Mouse (Mus musculus) lung, embryonic 16.5 days (tissue): ENCODE data around the gene Rab31. TPM values are rescaled to one million over a fixed set of nuclear protein-coding genes. Genes with fewer than 3 reads are reported as not detected.
"Not testable (repeated sequence)": the region's sequence is repeated elsewhere in the genome, so short reads cannot be mapped to it uniquely, and the experiment has no call there.

Source experiments
- ATAC-seq: fragments of 200-750 bp; cut with Nextera tagmentation; 2 replicates; pipeline ENCODE4 v1.8.0; 2017; ENCODE audit warnings: low read depth, mild to moderate bottlenecking, moderate library complexity
- H3K27ac ChIP-seq: fragments of 300-500 bp; sonication (generic); 2 replicates; pipeline ENCODE4 v1.5.1; 2014; ENCODE audit warnings: mild to moderate bottlenecking, control low read depth, low read length
- H3K27me3 ChIP-seq: fragments of 300-500 bp; sonication (generic); 2 replicates; pipeline ENCODE4 v1.6.1; 2014; ENCODE audit warnings: low read depth, low read length, mixed read lengths; ENCODE audit not compliant: control insufficient read depth, insufficient read depth
- H3K36me3 ChIP-seq: fragments of 300-500 bp; sonication (generic); 2 replicates; pipeline ENCODE4 v1.6.1; 2014; ENCODE audit warnings: low read length; ENCODE audit not compliant: control insufficient read depth, insufficient read depth
- H3K4me1 ChIP-seq: fragments of 300-500 bp; sonication (generic); replicated peaks from 2 replicates; pipeline ENCODE4 v1.6.1; 2014; ENCODE audit warnings: low read length, mixed read lengths; ENCODE audit not compliant: control insufficient read depth, insufficient read depth
- H3K4me2 ChIP-seq: fragments of 300-500 bp; sonication (generic); 2 replicates; pipeline ENCODE4 v1.6.1; 2014; ENCODE audit warnings: low read depth, low read length, control low read depth
- H3K4me3 ChIP-seq: fragments of 300-500 bp; sonication (generic); 2 replicates; pipeline ENCODE4 v1.5.1; 2014; ENCODE audit warnings: mild to moderate bottlenecking, low read length, control low read depth
- H3K9ac ChIP-seq: fragments of 300-500 bp; sonication (generic); 2 replicates; pipeline ENCODE4 v1.6.1; 2014; ENCODE audit warnings: low read length, control low read depth
- H3K9me3 ChIP-seq: fragments of 300-500 bp; sonication (generic); 2 replicates; pipeline ENCODE4 v1.6.1; 2016; ENCODE audit warnings: low read length; ENCODE audit not compliant: control insufficient read depth
- WGBS: fragments of 180-500 bp; shearing (Covaris S2); extraction: QIAGEN DNeasy Blood & Tissue Kit; methylation state at CpG from one replicate; pipeline ENCODE4 v1.1.7; 2014; 5-methylcytosine and 5-hydroxymethylcytosine counted together
- polyA plus RNA-seq: library from polyadenylated mRNA; unstranded; fragments of >200 nt; fragmentation: Nextera tagmentation; extraction: Ambion mirVana; gene quantifications from 2 replicates; pipeline ENCODE4 v1.2.1, GENCODE M21; 2015

Gene Rab31
- polyA plus RNA-seq, 1 experiment from 2014 or later = 32.0 TPM

DNA sequence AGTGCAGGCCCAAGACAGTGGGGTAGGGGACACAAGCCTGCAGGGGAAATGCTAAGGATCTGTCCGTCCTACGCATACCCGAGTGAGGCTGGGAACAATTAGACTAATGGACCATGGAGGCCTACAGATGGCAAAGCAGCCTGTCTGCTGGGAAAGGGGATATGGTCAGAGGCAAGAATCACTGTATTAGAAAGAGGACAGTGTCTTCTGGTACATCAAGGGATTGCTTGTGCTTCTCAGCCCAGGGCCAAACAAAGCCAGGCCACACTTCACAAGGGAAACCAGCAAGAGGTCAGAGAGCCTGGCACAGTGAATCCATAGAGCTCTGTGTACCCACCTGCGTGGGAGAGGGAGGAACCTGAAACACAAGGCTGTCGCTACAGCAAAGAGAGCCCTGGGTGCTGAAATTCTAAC is 130.0 kb downstream of the Rab31 start:
- WGBS = 74% methylated on average over 5 of the region's 5 CpGs
- H3K9ac ChIP-seq = peak overlapping the region; percentile 24; the same call in 1 of the 2 replicates
- H3K4me1 ChIP-seq = no peaks in the 10 kb centered on the region; the same call in 1 of the 2 replicates
- H3K36me3 ChIP-seq = no peaks in the 10 kb centered on the region
- ATAC-seq = peak; percentile 24; the same call in 1 of the 2 replicates
- peak overlapping the region; percentile 21 for H3K4me2 ChIP-seq
- H3K4me3 ChIP-seq = no peak overlapping the region
- H3K9me3 ChIP-seq = no peaks in the 10 kb centered on the region
- H3K27ac ChIP-seq = peak overlapping the region; percentile 96
- no peaks in the 10 kb centered on the region for H3K27me3 ChIP-seq

DNA sequence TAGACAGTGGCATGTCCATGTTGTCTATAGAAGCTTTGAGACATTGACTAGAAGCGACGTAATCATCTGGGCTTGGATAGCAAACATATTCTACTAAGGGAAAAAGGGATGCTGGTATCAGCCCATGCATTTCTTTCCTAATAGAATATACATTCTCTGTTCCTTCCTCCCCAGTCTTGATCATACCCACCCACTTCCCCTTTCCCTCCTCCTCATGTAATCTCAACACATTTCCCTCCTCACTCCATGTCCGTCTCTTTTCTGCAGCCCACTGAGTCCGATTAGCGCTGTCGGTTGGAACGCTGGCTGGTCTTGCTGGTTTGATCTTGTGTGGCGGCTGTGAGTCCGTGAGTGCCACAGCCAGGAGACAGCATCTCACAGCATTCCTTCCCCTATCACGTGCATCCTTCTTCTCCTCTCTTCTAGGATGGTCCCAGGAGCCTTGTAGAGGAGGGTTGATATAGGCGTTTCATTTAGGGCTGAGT is 130.8 kb downstream of the Rab31 start, which contains the start of gene Txndc2:
Txndc2 (minus strand) TSS at position 435 of the 485 bp plus-strand sequence.
- H3K4me3 ChIP-seq = no peak within 1 kb of the TSS
- no peaks in the 10 kb centered on the region; the same call in 1 of the 2 replicates for H3K4me1 ChIP-seq
- H3K36me3 ChIP-seq = no peaks in the 10 kb centered on the region
- no peaks in the 10 kb centered on the region for H3K9me3 ChIP-seq
- 88% methylated on average over 11 of the region's 11 CpGs for WGBS
- peak within 1 kb of the TSS; percentile 24; the same call in 1 of the 2 replicates for H3K9ac ChIP-seq
- H3K27ac ChIP-seq = peak within 1 kb of the TSS; percentile 96
- H3K27me3 ChIP-seq = no peaks in the 10 kb centered on the region
- ATAC-seq = no peak
- H3K4me2 ChIP-seq = peak within 1 kb of the TSS; percentile 21

DNA sequence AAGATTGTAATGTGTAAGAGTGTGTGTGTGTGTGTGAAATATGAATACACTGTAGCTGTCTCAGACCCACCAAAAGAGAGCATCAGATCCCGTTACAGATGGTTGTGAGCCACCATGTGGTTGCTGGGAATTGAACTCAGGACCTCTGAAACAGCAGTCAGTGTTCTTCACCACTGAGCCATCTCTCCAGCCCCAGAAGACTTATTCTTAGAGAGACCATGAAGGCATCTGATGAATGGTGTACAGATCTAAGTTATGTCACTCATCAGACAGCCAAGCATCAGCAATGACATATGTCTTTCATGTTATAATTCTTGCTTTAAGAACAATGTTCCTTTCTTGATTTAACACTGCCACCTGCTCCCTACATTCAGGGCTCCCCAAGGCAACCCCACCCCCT is 133.4 kb downstream of the Rab31 start:
- no peaks in the 10 kb centered on the region; the same call in 1 of the 2 replicates for H3K4me1 ChIP-seq
- H3K27me3 ChIP-seq = no peaks in the 10 kb centered on the region
- H3K9ac ChIP-seq = no peak overlapping the region
- no peak overlapping the region for H3K27ac ChIP-seq
- no peaks in the 10 kb centered on the region for H3K36me3 ChIP-seq
- WGBS = 85% methylated on average over 1 of the region's 1 CpGs
- H3K4me2 ChIP-seq = no peak overlapping the region
- no peak for ATAC-seq
- no peak overlapping the region for H3K4me3 ChIP-seq
- H3K9me3 ChIP-seq = no peaks in the 10 kb centered on the region

DNA sequence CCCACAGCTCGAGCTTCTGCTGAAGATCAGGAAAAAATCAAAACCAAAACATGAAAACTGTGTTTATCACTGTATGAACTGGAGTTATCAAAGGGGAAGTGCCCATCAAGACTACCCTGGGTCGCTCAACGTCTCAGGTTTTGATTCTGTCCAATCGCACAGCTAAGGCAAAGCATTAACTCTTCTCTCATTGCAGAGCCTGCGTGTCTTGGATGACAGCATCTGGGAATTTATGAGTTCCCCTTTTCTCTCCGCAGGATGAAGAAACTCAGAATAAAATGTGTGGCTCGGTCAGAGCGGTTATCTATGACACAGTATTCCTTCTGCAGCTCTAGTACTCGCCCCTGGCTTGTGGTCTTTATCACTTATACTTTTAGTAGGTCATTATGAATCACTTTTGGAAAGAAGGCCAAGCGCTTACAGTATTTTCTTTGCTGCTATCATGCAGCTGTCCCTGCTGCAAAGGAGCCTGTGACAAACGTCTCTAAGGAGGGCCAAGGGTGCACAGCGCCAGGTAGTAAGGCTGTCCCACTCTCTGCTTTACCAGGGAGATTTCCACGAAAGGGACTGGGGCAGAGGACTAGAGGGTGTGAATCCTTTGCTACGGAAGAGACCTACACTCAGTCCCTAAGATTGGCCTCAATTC is 136.7 kb downstream of the Rab31 start:
- no peak overlapping the region for H3K27ac ChIP-seq
- no peak overlapping the region for H3K9ac ChIP-seq
- H3K4me2 ChIP-seq = no peak overlapping the region
- H3K27me3 ChIP-seq = no peaks in the 10 kb centered on the region
- no peaks in the 10 kb centered on the region for H3K9me3 ChIP-seq
- WGBS = 60% methylated on average over 14 of the region's 14 CpGs
- H3K4me1 ChIP-seq = no peaks in the 10 kb centered on the region
- H3K36me3 ChIP-seq = no peaks in the 10 kb centered on the region
- H3K4me3 ChIP-seq = no peak overlapping the region
- ATAC-seq = no peak

DNA sequence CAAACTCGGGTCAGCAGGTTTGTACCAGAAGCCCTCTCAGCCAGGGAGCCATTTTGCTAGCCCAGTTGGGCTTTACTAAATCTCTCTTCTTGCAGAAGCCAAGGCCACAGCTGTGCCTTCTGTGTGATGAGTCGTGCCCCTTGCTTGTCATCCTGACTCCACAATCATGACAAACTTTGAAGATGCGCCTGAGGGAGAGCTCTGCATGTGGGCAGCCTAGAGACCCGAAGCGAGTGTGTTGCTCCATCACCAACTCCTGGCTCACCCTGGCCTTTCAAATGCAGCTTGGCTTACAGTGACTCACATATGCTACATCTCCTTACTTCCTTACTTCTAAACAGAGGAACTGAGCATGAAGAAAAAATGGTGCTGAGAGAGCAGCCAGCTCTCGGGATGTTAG is 142.6 kb downstream of the Rab31 start:
- H3K4me3 ChIP-seq = no peak overlapping the region
- no peaks in the 10 kb centered on the region for H3K4me1 ChIP-seq
- ATAC-seq = no peak
- no peak overlapping the region for H3K9ac ChIP-seq
- no peaks in the 10 kb centered on the region for H3K27me3 ChIP-seq
- no peaks in the 10 kb centered on the region for H3K36me3 ChIP-seq
- 65% methylated on average over 6 of the region's 6 CpGs for WGBS
- H3K9me3 ChIP-seq = no peaks in the 10 kb centered on the region
- no peak overlapping the region for H3K27ac ChIP-seq
- H3K4me2 ChIP-seq = no peak overlapping the region

DNA sequence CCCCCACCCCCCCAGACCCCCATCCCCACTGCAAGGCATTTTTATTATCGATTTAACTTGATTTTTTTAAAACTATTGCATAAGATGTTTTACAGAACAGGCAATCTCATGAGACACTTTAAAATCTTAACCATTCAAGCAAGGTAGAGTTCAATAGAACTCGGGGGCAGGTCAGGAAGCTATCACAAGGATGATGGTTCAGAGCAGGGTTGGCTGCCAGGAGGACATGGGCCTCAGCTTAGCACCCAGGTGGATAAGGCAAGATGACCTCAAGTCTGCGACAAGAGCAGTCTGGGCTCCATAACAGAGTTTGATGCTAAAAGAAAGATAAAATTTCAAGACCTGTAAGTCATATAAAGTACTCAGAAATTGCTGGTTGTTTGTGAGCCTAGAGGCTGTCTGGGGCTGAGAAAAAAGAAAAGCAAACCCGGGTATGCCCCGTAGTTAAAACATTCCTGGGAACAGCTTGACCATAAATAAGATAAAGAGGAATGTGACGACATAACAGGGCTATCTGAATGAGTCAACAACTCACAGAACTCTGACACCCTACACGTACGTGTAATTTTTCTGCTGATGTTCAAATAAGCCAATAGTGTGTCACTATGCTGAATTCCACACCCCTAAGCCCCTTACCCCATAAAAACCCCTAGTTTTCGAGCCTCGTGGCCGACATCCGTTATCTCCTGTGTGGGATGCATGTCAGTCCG is 143.6 kb downstream of the Rab31 start:
- not testable (repeated sequence) for H3K36me3 ChIP-seq, H3K4me2 ChIP-seq, H3K27ac ChIP-seq, H3K9me3 ChIP-seq, H3K4me1 ChIP-seq, H3K9ac ChIP-seq, H3K4me3 ChIP-seq, ATAC-seq, H3K27me3 ChIP-seq
- 63% methylated on average over 13 of the region's 13 CpGs for WGBS

DNA sequence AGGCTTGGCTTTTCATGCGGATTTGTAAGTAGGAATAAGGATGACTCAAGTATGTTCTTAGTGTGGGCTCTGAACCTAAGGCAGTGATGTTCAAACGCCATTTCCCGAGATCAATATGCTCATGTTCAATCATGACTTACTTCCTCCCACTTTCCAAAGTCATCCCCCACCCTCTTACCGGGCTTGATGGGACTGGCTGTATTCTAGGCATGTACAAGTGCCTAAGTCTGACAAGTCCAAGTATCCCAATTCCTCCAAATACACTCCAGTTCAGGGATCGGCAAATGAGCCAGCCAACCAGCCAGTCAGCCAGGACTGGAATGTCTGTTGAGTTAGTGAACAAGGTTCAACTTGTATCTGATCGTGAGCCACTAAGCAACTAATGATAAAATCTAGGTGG is 146.3 kb downstream of the Rab31 start:
- Histone ChIP-seq H3K27ac (no peak overlapping the region), H3K4me1 (no peaks in the 10 kb centered on the region), H3K9ac (no peak overlapping the region), H3K4me2 (no peak overlapping the region), H3K27me3 (no peaks in the 10 kb centered on the region), H3K36me3 (no peaks in the 10 kb centered on the region), H3K9me3 (no peaks in the 10 kb centered on the region; the same call in 1 of the 2 replicates), H3K4me3 (no peak overlapping the region)
- WGBS = 87% methylated on average over 6 of the region's 6 CpGs
- no peak for ATAC-seq

DNA sequence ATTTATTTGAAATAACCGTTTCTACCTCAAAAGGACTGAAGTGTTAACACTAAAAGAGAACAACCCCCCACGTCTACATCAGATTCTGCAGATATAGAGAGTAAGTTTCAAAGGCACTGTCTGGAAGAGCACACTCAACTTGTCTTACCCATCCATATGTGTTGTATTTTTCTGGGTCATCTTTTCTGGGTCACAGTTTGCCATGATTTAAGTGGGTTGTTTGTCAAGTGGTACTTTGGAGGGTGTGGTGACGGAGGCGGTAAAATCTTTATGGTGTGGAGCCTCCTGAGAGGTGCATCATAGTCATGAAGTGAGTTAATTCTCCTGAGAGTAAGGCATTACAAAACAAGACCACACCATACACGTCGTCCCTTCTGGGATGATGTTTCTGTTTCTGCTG is 147.0 kb downstream of the Rab31 start:
- H3K27ac ChIP-seq = no peak overlapping the region
- H3K9ac ChIP-seq = no peak overlapping the region
- H3K4me2 ChIP-seq = no peak overlapping the region
- no peak overlapping the region for H3K4me3 ChIP-seq
- WGBS = 77% methylated on average over 6 of the region's 6 CpGs
- no peaks in the 10 kb centered on the region for H3K27me3 ChIP-seq
- no peaks in the 10 kb centered on the region; the same call in 1 of the 2 replicates for H3K9me3 ChIP-seq
- no peak for ATAC-seq
- H3K36me3 ChIP-seq = no peaks in the 10 kb centered on the region
- H3K4me1 ChIP-seq = no peaks in the 10 kb centered on the region

DNA sequence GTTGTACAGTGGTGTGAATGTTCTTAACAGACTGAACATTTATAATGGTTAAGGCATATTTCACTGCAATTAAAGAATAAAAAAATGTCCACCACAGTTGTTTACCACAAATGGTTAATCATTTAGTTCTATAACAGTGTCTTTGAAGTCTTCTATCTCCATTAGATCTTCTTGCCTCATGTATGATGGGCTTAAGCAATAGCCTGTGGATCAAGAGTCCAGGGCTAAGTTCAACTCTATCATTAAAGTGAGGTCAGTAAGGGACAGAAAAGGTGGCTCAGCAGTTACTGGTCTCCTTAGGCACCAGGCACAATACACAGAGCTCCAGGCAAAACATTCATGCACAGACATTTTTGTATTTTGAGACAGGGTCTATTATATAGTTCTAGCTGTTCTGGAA is 149.4 kb downstream of the Rab31 start:
- H3K27ac ChIP-seq = no peak overlapping the region
- H3K4me3 ChIP-seq = no peak overlapping the region
- H3K9ac ChIP-seq = no peak overlapping the region
- no peak for ATAC-seq
- H3K27me3 ChIP-seq = no peaks in the 10 kb centered on the region
- no peaks in the 10 kb centered on the region for H3K4me1 ChIP-seq
- no peaks in the 10 kb centered on the region for H3K36me3 ChIP-seq
- no peak overlapping the region for H3K4me2 ChIP-seq
- no peaks in the 10 kb centered on the region; the same call in 1 of the 2 replicates for H3K9me3 ChIP-seq
